Mouse (Mus musculus) adrenal gland, postnatal 36 days (tissue): ENCODE results near the gene Fmn2. TPM values are rescaled to one million over a fixed set of nuclear protein-coding genes. Genes with fewer than 3 reads are reported as not detected.

Experiments
- DNase-seq, 2 experiments: peaks; one replicate each; pipeline ENCODE4 v3.0.0; 2021; ENCODE audit warnings: mixed read lengths in 1 of 2
- total RNA-seq, 2 experiments: library from RNA; stranded (reverse); gene quantifications; 2 replicates each; pipeline ENCODE4 v1.2.3; 2021

Fmn2 gene
- total RNA-seq, 2 experiments from 2014 or later, result 2.1 to 2.4 TPM

GRCm38 (mm10) chr1:174557211-174557610, 55.6 kb downstream of the Fmn2 start:
- no peak for DNase-seq

GRCm38 (mm10) chr1:174557841-174558240, 56.2 kb downstream of the Fmn2 start:
- no peak for DNase-seq

GRCm38 (mm10) chr1:174558488-174558887, 56.9 kb downstream of the Fmn2 start:
- no peak for DNase-seq

GRCm38 (mm10) chr1:174564561-174564960, 62.9 kb downstream of the Fmn2 start:
- no peak for DNase-seq

- no peak for DNase-seq
These were observed 67.0 kb downstream of the Fmn2 start for GRCm38 (mm10) chr1:174568609-174569008.

GRCm38 (mm10) chr1:174592420-174592980, 90.9 kb downstream of the Fmn2 start:
- no peak for DNase-seq

- peak; percentile 39 to 62 for DNase-seq
These were observed 93.4 kb downstream of the Fmn2 start for GRCm38 (mm10) chr1:174594989-174595388.

GRCm38 (mm10) chr1:174597495-174597894, 95.9 kb downstream of the Fmn2 start:
- no peak for DNase-seq

GRCm38 (mm10) chr1:174598226-174598625, 96.6 kb downstream of the Fmn2 start:
- DNase-seq, result no peak

GRCm38 (mm10) chr1:174600041-174600440, 98.4 kb downstream of the Fmn2 start:
- no peak for DNase-seq

- no peak for DNase-seq
These were observed 99.0 kb downstream of the Fmn2 start for GRCm38 (mm10) chr1:174600620-174601019.

GRCm38 (mm10) chr1:174617368-174617767, 115.7 kb downstream of the Fmn2 start:
- DNase-seq, result no peak

- no peak for DNase-seq
These were observed 119.9 kb downstream of the Fmn2 start for GRCm38 (mm10) chr1:174621512-174621911.

GRCm38 (mm10) chr1:174623054-174623453, 121.4 kb downstream of the Fmn2 start:
- peak in 1 of 2 experiments; percentile 20 for DNase-seq

GRCm38 (mm10) chr1:174630074-174630473, 128.4 kb downstream of the Fmn2 start:
- DNase-seq, result no peak

- no peak for DNase-seq
These were observed 134.7 kb downstream of the Fmn2 start for GRCm38 (mm10) chr1:174636291-174636690.

- no peak for DNase-seq
These were observed 136.0 kb downstream of the Fmn2 start for GRCm38 (mm10) chr1:174637564-174638085.

GRCm38 (mm10) chr1:174640901-174641300, 139.3 kb downstream of the Fmn2 start:
- no peak for DNase-seq

GRCm38 (mm10) chr1:174643431-174644010, 141.9 kb downstream of the Fmn2 start:
- no peak for DNase-seq

- DNase-seq, result no peak
These were observed 147.8 kb downstream of the Fmn2 start for GRCm38 (mm10) chr1:174649421-174649826.

GRCm38 (mm10) chr1:174654565-174654964, 152.9 kb downstream of the Fmn2 start:
- DNase-seq, result no peak

- no peak for DNase-seq
These were observed 153.7 kb downstream of the Fmn2 start for GRCm38 (mm10) chr1:174655354-174655753.

GRCm38 (mm10) chr1:174656554-174656953, 154.9 kb downstream of the Fmn2 start:
- DNase-seq, result no peak
